Mouse (Mus musculus): ENCODE measurements around the gene Rsf1. TPM values are rescaled to one million over a fixed set of nuclear protein-coding genes. Genes with fewer than 3 reads are reported as not detected.

Gene Rsf1
- polyA plus RNA-seq, 1 experiment from 2014 or later = 16.2 TPM

GRCm38 (mm10) chr7:97719078-97719477 is 139.4 kb downstream of the Rsf1 start:
- Histone ChIP-seq H3K4me2 (no peak overlapping the region), H3K27ac (ENCODE audit: low read depth, low read length) (no peak overlapping the region), H3K36me3 (ENCODE audit: control insufficient read depth, insufficient read depth, low read length) (peaks cover 23% of the 10 kb centered on the region), H3K9ac (ENCODE audit: low read depth, low read length) (no peak overlapping the region), H3K4me1 (ENCODE audit: control insufficient read depth, insufficient read depth, low read length) (no peaks in the 10 kb centered on the region), H3K9me3 (replicated peaks; ENCODE audit: control insufficient read depth, low read length) (no peaks in the 10 kb centered on the region), H3K4me3 (ENCODE audit: low read depth, low read length) (no peak overlapping the region), H3K27me3 (ENCODE audit: control insufficient read depth, insufficient read depth, low read length) (no peaks in the 10 kb centered on the region)
- 80% methylated on average over 5 of the region's 5 CpGs for WGBS (ENCODE audit: insufficient replicate concordance)
- no peak for ATAC-seq (replicated peaks; ENCODE audit: insufficient number of reproducible peaks, low FRiP score, low TSS enrichment)

GRCm38 (mm10) chr7:97720109-97720508 is 140.4 kb downstream of the Rsf1 start:
- Histone ChIP-seq H3K4me3 (ENCODE audit: low read depth, low read length) (no peak overlapping the region), H3K9me3 (replicated peaks; ENCODE audit: control insufficient read depth, low read length) (no peaks in the 10 kb centered on the region), H3K4me2 (no peak overlapping the region), H3K27me3 (ENCODE audit: control insufficient read depth, insufficient read depth, low read length) (no peaks in the 10 kb centered on the region), H3K9ac (ENCODE audit: low read depth, low read length) (no peak overlapping the region), H3K4me1 (ENCODE audit: control insufficient read depth, insufficient read depth, low read length) (no peaks in the 10 kb centered on the region), H3K27ac (ENCODE audit: low read depth, low read length) (no peak overlapping the region), H3K36me3 (ENCODE audit: control insufficient read depth, insufficient read depth, low read length) (peaks cover 13% of the 10 kb centered on the region)
- WGBS (ENCODE audit: insufficient replicate concordance) = 83% methylated on average over 5 of the region's 5 CpGs
- ATAC-seq (replicated peaks; ENCODE audit: insufficient number of reproducible peaks, low FRiP score, low TSS enrichment) = no peak

- WGBS (ENCODE audit: insufficient replicate concordance) = 89% methylated on average over 7 of the region's 7 CpGs
- H3K9me3 ChIP-seq (replicated peaks; ENCODE audit: control insufficient read depth, low read length) = no peaks in the 10 kb centered on the region
- ATAC-seq (replicated peaks; ENCODE audit: insufficient number of reproducible peaks, low FRiP score, low TSS enrichment) = no peak
- no peak overlapping the region for H3K27ac ChIP-seq (ENCODE audit: low read depth, low read length)
- peaks cover 4% of the 10 kb centered on the region for H3K36me3 ChIP-seq (ENCODE audit: control insufficient read depth, insufficient read depth, low read length)
- no peaks in the 10 kb centered on the region for H3K4me1 ChIP-seq (ENCODE audit: control insufficient read depth, insufficient read depth, low read length)
- no peaks in the 10 kb centered on the region for H3K27me3 ChIP-seq (ENCODE audit: control insufficient read depth, insufficient read depth, low read length)
- no peak overlapping the region for H3K9ac ChIP-seq (ENCODE audit: low read depth, low read length)
- H3K4me3 ChIP-seq (ENCODE audit: low read depth, low read length) = no peak overlapping the region
- H3K4me2 ChIP-seq = no peak overlapping the region
These were observed 142.7 kb downstream of the Rsf1 start for GRCm38 (mm10) chr7:97722278-97722918.

GRCm38 (mm10) chr7:97723646-97724538 is 144.2 kb downstream of the Rsf1 start:
- no peak overlapping the region for H3K4me2 ChIP-seq
- H3K27ac ChIP-seq (ENCODE audit: low read depth, low read length) = no peak overlapping the region
- H3K4me1 ChIP-seq (ENCODE audit: control insufficient read depth, insufficient read depth, low read length) = no peaks in the 10 kb centered on the region
- H3K9me3 ChIP-seq (replicated peaks; ENCODE audit: control insufficient read depth, low read length) = no peaks in the 10 kb centered on the region
- no peaks in the 10 kb centered on the region for H3K27me3 ChIP-seq (ENCODE audit: control insufficient read depth, insufficient read depth, low read length)
- H3K4me3 ChIP-seq (ENCODE audit: low read depth, low read length) = no peak overlapping the region
- H3K9ac ChIP-seq (ENCODE audit: low read depth, low read length) = no peak overlapping the region
- no peak for ATAC-seq (replicated peaks; ENCODE audit: insufficient number of reproducible peaks, low FRiP score, low TSS enrichment)
- 86% methylated on average over 11 of the region's 11 CpGs for WGBS (ENCODE audit: insufficient replicate concordance)
- H3K36me3 ChIP-seq (ENCODE audit: control insufficient read depth, insufficient read depth, low read length) = peaks cover 2% of the 10 kb centered on the region; the same call in 1 of the 2 replicates

- WGBS (ENCODE audit: insufficient replicate concordance) = 90% methylated on average over 6 of the region's 6 CpGs
- Histone ChIP-seq H3K27me3 (ENCODE audit: control insufficient read depth, insufficient read depth, low read length) (no peaks in the 10 kb centered on the region), H3K4me2 (no peak overlapping the region), H3K36me3 (ENCODE audit: control insufficient read depth, insufficient read depth, low read length) (no peaks in the 10 kb centered on the region), H3K27ac (ENCODE audit: low read depth, low read length) (no peak overlapping the region), H3K4me3 (ENCODE audit: low read depth, low read length) (no peak overlapping the region), H3K4me1 (ENCODE audit: control insufficient read depth, insufficient read depth, low read length) (0 out of 2 replicates have a peak, but pooled peaks cover 3% of the 10 kb centered on the region), H3K9me3 (replicated peaks; ENCODE audit: control insufficient read depth, low read length) (no peaks in the 10 kb centered on the region), H3K9ac (ENCODE audit: low read depth, low read length) (no peak overlapping the region)
- ATAC-seq (replicated peaks; ENCODE audit: insufficient number of reproducible peaks, low FRiP score, low TSS enrichment) = no peak
These were observed 145.7 kb downstream of the Rsf1 start for GRCm38 (mm10) chr7:97725401-97725800.

- no peak overlapping the region for H3K9ac ChIP-seq (ENCODE audit: low read depth, low read length)
- ATAC-seq (replicated peaks; ENCODE audit: insufficient number of reproducible peaks, low FRiP score, low TSS enrichment) = no peak
- no peaks in the 10 kb centered on the region for H3K36me3 ChIP-seq (ENCODE audit: control insufficient read depth, insufficient read depth, low read length)
- no peaks in the 10 kb centered on the region for H3K9me3 ChIP-seq (replicated peaks; ENCODE audit: control insufficient read depth, low read length)
- H3K27ac ChIP-seq (ENCODE audit: low read depth, low read length) = no peak overlapping the region
- no peak overlapping the region for H3K4me3 ChIP-seq (ENCODE audit: low read depth, low read length)
- H3K4me2 ChIP-seq = no peak overlapping the region
- 85% methylated on average over 7 of the region's 7 CpGs for WGBS (ENCODE audit: insufficient replicate concordance)
- H3K4me1 ChIP-seq (ENCODE audit: control insufficient read depth, insufficient read depth, low read length) = 0 out of 2 replicates have a peak, but pooled peaks cover 4% of the 10 kb centered on the region
- H3K27me3 ChIP-seq (ENCODE audit: control insufficient read depth, insufficient read depth, low read length) = no peaks in the 10 kb centered on the region
These were observed 146.4 kb downstream of the Rsf1 start for GRCm38 (mm10) chr7:97726080-97726479.

GRCm38 (mm10) chr7:97726778-97727177 is 147.1 kb downstream of the Rsf1 start:
- H3K4me1 ChIP-seq (ENCODE audit: control insufficient read depth, insufficient read depth, low read length) = 0 out of 2 replicates have a peak, but pooled peaks cover 4% of the 10 kb centered on the region

GRCm38 (mm10) chr7:97728666-97729614 is 149.3 kb downstream of the Rsf1 start:
- no peak for ATAC-seq (replicated peaks; ENCODE audit: insufficient number of reproducible peaks, low FRiP score, low TSS enrichment)

More at GRCm38 (mm10) chr7:97726778-97727177, 147.1 kb downstream of the Rsf1 start:
- H3K4me2 ChIP-seq = no peak overlapping the region
- ATAC-seq (replicated peaks; ENCODE audit: insufficient number of reproducible peaks, low FRiP score, low TSS enrichment) = no peak
- no peaks in the 10 kb centered on the region for H3K36me3 ChIP-seq (ENCODE audit: control insufficient read depth, insufficient read depth, low read length)
- H3K9me3 ChIP-seq (replicated peaks; ENCODE audit: control insufficient read depth, low read length) = no peaks in the 10 kb centered on the region
- H3K27ac ChIP-seq (ENCODE audit: low read depth, low read length) = no peak overlapping the region
- 76% methylated on average over 7 of the region's 7 CpGs for WGBS (ENCODE audit: insufficient replicate concordance)
- H3K9ac ChIP-seq (ENCODE audit: low read depth, low read length) = no peak overlapping the region
- H3K27me3 ChIP-seq (ENCODE audit: control insufficient read depth, insufficient read depth, low read length) = no peaks in the 10 kb centered on the region
- H3K4me3 ChIP-seq (ENCODE audit: low read depth, low read length) = no peak overlapping the region

More at GRCm38 (mm10) chr7:97728666-97729614, 149.3 kb downstream of the Rsf1 start:
- no peak overlapping the region for H3K27ac ChIP-seq (ENCODE audit: low read depth, low read length)
- H3K4me3 ChIP-seq (ENCODE audit: low read depth, low read length) = no peak overlapping the region
- H3K36me3 ChIP-seq (ENCODE audit: control insufficient read depth, insufficient read depth, low read length) = no peaks in the 10 kb centered on the region
- no peak overlapping the region for H3K4me2 ChIP-seq
- 0 out of 2 replicates have a peak, but pooled peaks cover 4% of the 10 kb centered on the region for H3K4me1 ChIP-seq (ENCODE audit: control insufficient read depth, insufficient read depth, low read length)
- no peaks in the 10 kb centered on the region for H3K9me3 ChIP-seq (replicated peaks; ENCODE audit: control insufficient read depth, low read length)
- WGBS (ENCODE audit: insufficient replicate concordance) = 71% methylated on average over 14 of the region's 14 CpGs
- H3K9ac ChIP-seq (ENCODE audit: low read depth, low read length) = no peak overlapping the region
- no peaks in the 10 kb centered on the region for H3K27me3 ChIP-seq (ENCODE audit: control insufficient read depth, insufficient read depth, low read length)
